Mouse (Mus musculus): ENCODE measurements at regions not wholly inside any gene's neighbourhood (a gene's known extent, or its start where the extent isn't known, plus 50 kb on each side); places are given as distances from the start of the nearest gene placed in this dataset.

- no peak overlapping the region for H3K4me3 ChIP-seq (ENCODE audit: low read depth, low read length)
- WGBS = 65% methylated on average over 4 of the region's 4 CpGs
- H3K27ac ChIP-seq (ENCODE audit: low read depth, low read length) = no peak overlapping the region
- H3K4me1 ChIP-seq (replicated peaks; ENCODE audit: control insufficient read depth, insufficient read depth, low read length) = no peaks in the 10 kb centered on the region
- no peaks in the 10 kb centered on the region for H3K9me3 ChIP-seq (ENCODE audit: control insufficient read depth)
- H3K27me3 ChIP-seq (replicated peaks; ENCODE audit: control insufficient read depth, insufficient read depth, low read length) = no peaks in the 10 kb centered on the region
- no peak for TF ChIP-seq CTCF (IDR thresholded peaks at IDR 0.05; ENCODE audit: low read depth)
- ATAC-seq = no peak
- H3K36me3 ChIP-seq (ENCODE audit: control insufficient read depth, insufficient read depth) = no peaks in the 10 kb centered on the region
- H3K9ac ChIP-seq (ENCODE audit: low read depth, low read length) = no peak overlapping the region
- no peak overlapping the region for H3K4me2 ChIP-seq (replicated peaks; ENCODE audit: low read depth)
Observed at GRCm38 (mm10) chr11:84667711-84668110, 142.4 kb upstream of the Lhx1 start.

- Histone ChIP-seq H3K4me2 (replicated peaks; ENCODE audit: low read depth) (no peak overlapping the region), H3K9ac (ENCODE audit: low read depth, low read length) (no peak overlapping the region), H3K4me1 (replicated peaks; ENCODE audit: control insufficient read depth, insufficient read depth, low read length) (no peaks in the 10 kb centered on the region), H3K9me3 (ENCODE audit: control insufficient read depth) (no peaks in the 10 kb centered on the region), H3K27me3 (replicated peaks; ENCODE audit: control insufficient read depth, insufficient read depth, low read length) (no peaks in the 10 kb centered on the region), H3K36me3 (ENCODE audit: control insufficient read depth, insufficient read depth) (no peaks in the 10 kb centered on the region), H3K4me3 (ENCODE audit: low read depth, low read length) (no peak overlapping the region), H3K27ac (ENCODE audit: low read depth, low read length) (no peak overlapping the region)
- ATAC-seq = no peak
- no peak for TF ChIP-seq CTCF (IDR thresholded peaks at IDR 0.05; ENCODE audit: low read depth)
- 57% methylated on average over 3 of the region's 3 CpGs for WGBS
Observed at GRCm38 (mm10) chr11:84664258-84664657, 138.9 kb upstream of the Lhx1 start.

- no peak for ATAC-seq
- Histone ChIP-seq H3K4me2 (replicated peaks; ENCODE audit: low read depth) (no peak overlapping the region), H3K9me3 (ENCODE audit: control insufficient read depth) (no peaks in the 10 kb centered on the region), H3K4me3 (ENCODE audit: low read depth, low read length) (no peak overlapping the region), H3K36me3 (ENCODE audit: control insufficient read depth, insufficient read depth) (no peaks in the 10 kb centered on the region), H3K27ac (ENCODE audit: low read depth, low read length) (no peak overlapping the region), H3K27me3 (replicated peaks; ENCODE audit: control insufficient read depth, insufficient read depth, low read length) (no peaks in the 10 kb centered on the region), H3K9ac (ENCODE audit: low read depth, low read length) (no peak overlapping the region), H3K4me1 (replicated peaks; ENCODE audit: control insufficient read depth, insufficient read depth, low read length) (no peaks in the 10 kb centered on the region)
- TF ChIP-seq CTCF (IDR thresholded peaks at IDR 0.05; ENCODE audit: low read depth) = no peak
- 9% methylated on average over 7 of the region's 7 CpGs for WGBS
Observed at GRCm38 (mm10) chr11:84661981-84662380, 136.6 kb upstream of the Lhx1 start.

GRCm38 (mm10) chr11:84660877-84661276 lies 135.5 kb upstream of the Lhx1 start:
- 33% methylated on average over 8 of the region's 8 CpGs for WGBS
- Histone ChIP-seq H3K27me3 (replicated peaks; ENCODE audit: control insufficient read depth, insufficient read depth, low read length) (no peaks in the 10 kb centered on the region), H3K4me1 (replicated peaks; ENCODE audit: control insufficient read depth, insufficient read depth, low read length) (no peaks in the 10 kb centered on the region), H3K9ac (ENCODE audit: low read depth, low read length) (no peak overlapping the region), H3K27ac (ENCODE audit: low read depth, low read length) (no peak overlapping the region), H3K9me3 (ENCODE audit: control insufficient read depth) (no peaks in the 10 kb centered on the region), H3K36me3 (ENCODE audit: control insufficient read depth, insufficient read depth) (no peaks in the 10 kb centered on the region), H3K4me3 (ENCODE audit: low read depth, low read length) (no peak overlapping the region), H3K4me2 (replicated peaks; ENCODE audit: low read depth) (no peak overlapping the region)
- no peak for ATAC-seq
- TF ChIP-seq CTCF (IDR thresholded peaks at IDR 0.05; ENCODE audit: low read depth) = no peak

GRCm38 (mm10) chr11:84659370-84659937 lies 134.1 kb upstream of the Lhx1 start:
- no peaks in the 10 kb centered on the region for H3K27me3 ChIP-seq (replicated peaks; ENCODE audit: control insufficient read depth, insufficient read depth, low read length)

GRCm38 (mm10) chr11:84653481-84653880 lies 128.1 kb upstream of the Lhx1 start:
- TF ChIP-seq CTCF (IDR thresholded peaks at IDR 0.05; ENCODE audit: low read depth) = no peak
- 38% methylated on average over 8 of the region's 8 CpGs for WGBS
- no peak for ATAC-seq

More at GRCm38 (mm10) chr11:84659370-84659937, 134.1 kb upstream of the Lhx1 start:
- Histone ChIP-seq H3K27ac (ENCODE audit: low read depth, low read length) (no peak overlapping the region), H3K9me3 (ENCODE audit: control insufficient read depth) (no peaks in the 10 kb centered on the region), H3K9ac (ENCODE audit: low read depth, low read length) (no peak overlapping the region), H3K4me1 (replicated peaks; ENCODE audit: control insufficient read depth, insufficient read depth, low read length) (no peaks in the 10 kb centered on the region), H3K36me3 (ENCODE audit: control insufficient read depth, insufficient read depth) (no peaks in the 10 kb centered on the region), H3K4me2 (replicated peaks; ENCODE audit: low read depth) (no peak overlapping the region), H3K4me3 (ENCODE audit: low read depth, low read length) (no peak overlapping the region)
- ATAC-seq = no peak
- 76% methylated on average over 7 of the region's 7 CpGs for WGBS
- TF ChIP-seq CTCF (IDR thresholded peaks at IDR 0.05; ENCODE audit: low read depth) = no peak

GRCm38 (mm10) chr11:84648899-84649298 lies 123.6 kb upstream of the Lhx1 start:
- WGBS = 87% methylated on average over 5 of the region's 5 CpGs
- 0 out of 2 replicates have a peak, but pooled peaks cover 9% of the 10 kb centered on the region for H3K27me3 ChIP-seq (replicated peaks; ENCODE audit: control insufficient read depth, insufficient read depth, low read length)
- no peak overlapping the region for H3K4me3 ChIP-seq (ENCODE audit: low read depth, low read length)
- no peaks in the 10 kb centered on the region for H3K4me1 ChIP-seq (replicated peaks; ENCODE audit: control insufficient read depth, insufficient read depth, low read length)
- no peak for ATAC-seq
- TF ChIP-seq CTCF (IDR thresholded peaks at IDR 0.05; ENCODE audit: low read depth) = no peak
- H3K4me2 ChIP-seq (replicated peaks; ENCODE audit: low read depth) = no peak overlapping the region
- H3K9ac ChIP-seq (ENCODE audit: low read depth, low read length) = no peak overlapping the region
- H3K27ac ChIP-seq (ENCODE audit: low read depth, low read length) = no peak overlapping the region
- no peaks in the 10 kb centered on the region for H3K36me3 ChIP-seq (ENCODE audit: control insufficient read depth, insufficient read depth)
- no peaks in the 10 kb centered on the region for H3K9me3 ChIP-seq (ENCODE audit: control insufficient read depth)

More at GRCm38 (mm10) chr11:84653481-84653880, 128.1 kb upstream of the Lhx1 start:
- Histone ChIP-seq H3K36me3 (ENCODE audit: control insufficient read depth, insufficient read depth) (no peaks in the 10 kb centered on the region), H3K4me3 (ENCODE audit: low read depth, low read length) (no peak overlapping the region), H3K4me1 (replicated peaks; ENCODE audit: control insufficient read depth, insufficient read depth, low read length) (no peaks in the 10 kb centered on the region), H3K9me3 (ENCODE audit: control insufficient read depth) (no peaks in the 10 kb centered on the region), H3K9ac (ENCODE audit: low read depth, low read length) (no peak overlapping the region), H3K4me2 (replicated peaks; ENCODE audit: low read depth) (no peak overlapping the region), H3K27ac (ENCODE audit: low read depth, low read length) (no peak overlapping the region), H3K27me3 (replicated peaks; ENCODE audit: control insufficient read depth, insufficient read depth, low read length) (no peaks in the 10 kb centered on the region)

Measured in intestine, postnatal 0 days (tissue).